Mouse (Mus musculus): ENCODE measurements at regions not wholly inside any gene's neighbourhood (a gene's known extent, or its start where the extent isn't known, plus 50 kb on each side); places are given as distances from the start of the nearest gene placed in this dataset.

- no peaks in the 10 kb centered on the region for H3K36me3 ChIP-seq (ENCODE audit: control insufficient read depth, insufficient read depth, low read length)
- H3K4me3 ChIP-seq (ENCODE audit: insufficient read depth, low read depth, low read length), result no peak overlapping the region
- H3K4me1 ChIP-seq (ENCODE audit: control insufficient read depth, insufficient read depth, low read length), result no peaks in the 10 kb centered on the region
- no peak for DNase-seq
- WGBS, result 15% methylated on average over 6 of the region's 6 CpGs
- no peaks in the 10 kb centered on the region for H3K27me3 ChIP-seq (replicated peaks; ENCODE audit: control insufficient read depth, insufficient read depth, low read length)
- no peak overlapping the region for H3K27ac ChIP-seq (ENCODE audit: insufficient read depth, low read depth, low read length)
- TF ChIP-seq CTCF (conservative IDR thresholded peaks at IDR 0.05; ENCODE audit: insufficient read depth, insufficient read length, low read depth, low read length), result no peak
- TF ChIP-seq POLR2A (IDR thresholded peaks at IDR 0.05; ENCODE audit: low read depth, low read length), result no peak
These were observed 130.6 kb upstream of the Auts2 start for GRCm38 (mm10) chr5:132673599-132674305.

GRCm38 (mm10) chr5:132671496-132671895 lies 128.4 kb upstream of the Auts2 start:
- TF ChIP-seq POLR2A (IDR thresholded peaks at IDR 0.05; ENCODE audit: low read depth, low read length) (no peak), CTCF (conservative IDR thresholded peaks at IDR 0.05; ENCODE audit: insufficient read depth, insufficient read length, low read depth, low read length) (no peak)
- Histone ChIP-seq H3K27me3 (replicated peaks; ENCODE audit: control insufficient read depth, insufficient read depth, low read length) (no peaks in the 10 kb centered on the region), H3K36me3 (ENCODE audit: control insufficient read depth, insufficient read depth, low read length) (no peaks in the 10 kb centered on the region), H3K4me3 (ENCODE audit: insufficient read depth, low read depth, low read length) (no peak overlapping the region), H3K4me1 (ENCODE audit: control insufficient read depth, insufficient read depth, low read length) (no peaks in the 10 kb centered on the region), H3K27ac (ENCODE audit: insufficient read depth, low read depth, low read length) (no peak overlapping the region)
- WGBS, result 15% methylated on average over 5 of the region's 5 CpGs
- DNase-seq, result no peak

- H3K4me1 ChIP-seq (ENCODE audit: control insufficient read depth, insufficient read depth, low read length), result no peaks in the 10 kb centered on the region
- no peak for TF ChIP-seq POLR2A (IDR thresholded peaks at IDR 0.05; ENCODE audit: low read depth, low read length)
- TF ChIP-seq CTCF (conservative IDR thresholded peaks at IDR 0.05; ENCODE audit: insufficient read depth, insufficient read length, low read depth, low read length), result no peak
- H3K27me3 ChIP-seq (replicated peaks; ENCODE audit: control insufficient read depth, insufficient read depth, low read length), result no peaks in the 10 kb centered on the region; the same call in 1 of the 2 replicates
- peak; percentile 16 for DNase-seq
- H3K4me3 ChIP-seq (ENCODE audit: insufficient read depth, low read depth, low read length), result no peak overlapping the region
- H3K27ac ChIP-seq (ENCODE audit: insufficient read depth, low read depth, low read length), result no peak overlapping the region
- H3K36me3 ChIP-seq (ENCODE audit: control insufficient read depth, insufficient read depth, low read length), result no peaks in the 10 kb centered on the region
- WGBS, result 71% methylated on average over 4 of the region's 4 CpGs
These were observed 124.2 kb upstream of the Auts2 start for GRCm38 (mm10) chr5:132667316-132667715.

DNA sequence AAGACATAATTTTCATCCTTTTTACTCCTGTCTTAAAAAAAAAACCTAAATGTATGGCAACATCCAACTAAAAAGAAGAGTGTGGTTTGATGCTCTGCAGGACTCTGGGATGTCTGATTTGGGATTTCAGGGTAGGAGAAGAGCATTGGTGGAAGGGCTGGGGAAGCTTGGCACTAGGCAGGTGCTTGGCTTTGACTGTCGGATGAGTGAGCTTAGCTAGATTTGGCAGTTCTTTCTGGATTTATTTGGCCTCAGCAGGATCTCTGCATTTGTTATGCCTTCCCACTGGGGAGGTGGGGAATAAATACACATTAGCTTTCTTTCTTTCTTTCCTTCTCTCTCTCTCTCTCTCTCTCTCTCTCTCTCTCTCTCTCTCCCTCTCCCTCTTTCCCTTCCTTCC lies 118.1 kb upstream of the Auts2 start:
- no peak for DNase-seq
- Histone ChIP-seq H3K36me3 (ENCODE audit: control insufficient read depth, insufficient read depth, low read length) (no peaks in the 10 kb centered on the region), H3K27me3 (replicated peaks; ENCODE audit: control insufficient read depth, insufficient read depth, low read length) (no peaks in the 10 kb centered on the region; the same call in 1 of the 2 replicates), H3K27ac (ENCODE audit: insufficient read depth, low read depth, low read length) (no peak overlapping the region), H3K4me3 (ENCODE audit: insufficient read depth, low read depth, low read length) (no peak overlapping the region), H3K4me1 (ENCODE audit: control insufficient read depth, insufficient read depth, low read length) (no peaks in the 10 kb centered on the region)
- TF ChIP-seq POLR2A (IDR thresholded peaks at IDR 0.05; ENCODE audit: low read depth, low read length) (no peak), CTCF (conservative IDR thresholded peaks at IDR 0.05; ENCODE audit: insufficient read depth, insufficient read length, low read depth, low read length) (no peak)
- WGBS, result 71% methylated on average over 1 of the region's 1 CpGs

DNA sequence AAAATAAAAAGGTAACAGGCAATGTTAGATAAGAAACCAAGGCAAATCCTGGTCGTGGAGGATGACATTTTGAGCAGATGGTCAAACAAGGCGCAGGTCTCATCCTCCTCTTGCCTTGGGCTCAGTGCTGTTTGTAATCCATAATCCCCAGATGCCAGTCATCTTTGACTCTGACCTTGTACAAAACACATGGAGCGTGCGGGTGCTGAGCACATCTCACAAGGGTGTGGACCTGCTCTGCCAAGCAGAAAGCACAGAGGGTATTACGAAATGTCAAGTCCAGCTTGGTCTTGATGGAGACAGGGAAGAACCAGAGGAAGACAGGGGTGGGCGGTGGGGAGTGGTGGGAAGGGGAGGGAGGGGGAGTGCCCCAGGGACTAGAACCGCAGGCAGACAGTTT lies 116.9 kb upstream of the Auts2 start:
- DNase-seq, result no peak
- Histone ChIP-seq H3K4me3 (ENCODE audit: insufficient read depth, low read depth, low read length) (no peak overlapping the region), H3K27ac (ENCODE audit: insufficient read depth, low read depth, low read length) (no peak overlapping the region), H3K27me3 (replicated peaks; ENCODE audit: control insufficient read depth, insufficient read depth, low read length) (no peaks in the 10 kb centered on the region), H3K36me3 (ENCODE audit: control insufficient read depth, insufficient read depth, low read length) (no peaks in the 10 kb centered on the region), H3K4me1 (ENCODE audit: control insufficient read depth, insufficient read depth, low read length) (no peaks in the 10 kb centered on the region)
- WGBS, result 80% methylated on average over 7 of the region's 7 CpGs
- no peak for TF ChIP-seq POLR2A (IDR thresholded peaks at IDR 0.05; ENCODE audit: low read depth, low read length)
- no peak for TF ChIP-seq CTCF (conservative IDR thresholded peaks at IDR 0.05; ENCODE audit: insufficient read depth, insufficient read length, low read depth, low read length)

GRCm38 (mm10) chr5:132654382-132654781 lies 111.2 kb upstream of the Auts2 start:
- 0 out of 2 replicates have a peak, but pooled peaks cover 4% of the 10 kb centered on the region for H3K4me1 ChIP-seq (ENCODE audit: control insufficient read depth, insufficient read depth, low read length)
- no peak overlapping the region for H3K4me3 ChIP-seq (ENCODE audit: insufficient read depth, low read depth, low read length)
- H3K36me3 ChIP-seq (ENCODE audit: control insufficient read depth, insufficient read depth, low read length), result no peaks in the 10 kb centered on the region
- H3K27ac ChIP-seq (ENCODE audit: insufficient read depth, low read depth, low read length), result no peak overlapping the region
- no peak for DNase-seq
- H3K27me3 ChIP-seq (replicated peaks; ENCODE audit: control insufficient read depth, insufficient read depth, low read length), result no peaks in the 10 kb centered on the region
- TF ChIP-seq CTCF (conservative IDR thresholded peaks at IDR 0.05; ENCODE audit: insufficient read depth, insufficient read length, low read depth, low read length), result no peak
- 93% methylated on average over 7 of the region's 7 CpGs for WGBS

- peak; percentile 16 for DNase-seq
- Histone ChIP-seq H3K27ac (ENCODE audit: insufficient read depth, low read depth, low read length) (no peak overlapping the region), H3K4me1 (ENCODE audit: control insufficient read depth, insufficient read depth, low read length) (0 out of 2 replicates have a peak, but pooled peaks cover 4% of the 10 kb centered on the region), H3K4me3 (ENCODE audit: insufficient read depth, low read depth, low read length) (no peak overlapping the region), H3K27me3 (replicated peaks; ENCODE audit: control insufficient read depth, insufficient read depth, low read length) (no peaks in the 10 kb centered on the region), H3K36me3 (ENCODE audit: control insufficient read depth, insufficient read depth, low read length) (no peaks in the 10 kb centered on the region)
- 26% methylated on average over 6 of the region's 6 CpGs for WGBS
- TF ChIP-seq CTCF (conservative IDR thresholded peaks at IDR 0.05; ENCODE audit: insufficient read depth, insufficient read length, low read depth, low read length) (no peak), POLR2A (IDR thresholded peaks at IDR 0.05; ENCODE audit: low read depth, low read length) (no peak)
These were observed 110.7 kb upstream of the Auts2 start for GRCm38 (mm10) chr5:132653694-132654300.
